Mouse (Mus musculus): ENCODE data around the gene Plpp7.

DNA sequence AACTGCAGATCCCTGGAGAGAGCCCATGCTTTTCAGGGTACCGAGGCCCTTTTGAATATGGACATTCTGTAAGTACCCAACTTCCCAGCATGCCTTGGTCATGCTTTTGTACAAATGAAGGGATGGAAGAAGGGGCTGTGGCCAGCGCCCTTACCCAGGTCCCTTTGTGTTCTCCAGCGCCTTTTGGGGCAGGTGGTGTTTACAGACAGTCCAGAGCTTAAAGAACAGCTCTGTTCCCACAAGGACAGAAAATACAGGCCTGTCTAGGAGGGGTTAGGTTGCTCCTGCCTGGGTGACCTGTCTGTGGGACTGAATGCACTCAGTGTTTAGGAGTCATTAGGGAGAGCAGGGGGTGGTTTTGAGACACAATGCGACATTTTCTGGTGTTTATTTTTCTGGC lies 62.0 kb downstream of the Plpp7 start:
- TF ChIP-seq POLR2A (IDR thresholded peaks at IDR 0.05; ENCODE audit: borderline replicate concordance, control insufficient read depth, low read depth, low read length) (no peak), CTCF (IDR thresholded peaks at IDR 0.05; ENCODE audit: control insufficient read depth, insufficient read depth, low read length) (no peak)

Data from bone marrow, adult 2 months (tissue).